Mouse (Mus musculus) neural tube, embryonic 11.5 days (tissue): ENCODE results near the gene H1foo. TPM values are rescaled to one million over a fixed set of nuclear protein-coding genes. Genes with fewer than 3 reads are reported as not detected.

ENCODE experiments used
- ATAC-seq: fragments of 200-750 bp; cut with Nextera tagmentation; 2 replicates; pipeline ENCODE4 v1.8.0; 2017; ENCODE audit warnings: moderate number of reproducible peaks, mild to moderate bottlenecking, moderate TSS enrichment, moderate library complexity; ENCODE audit not compliant: insufficient read depth, low FRiP score, low TSS enrichment
- DNase-seq: peaks from one replicate; pipeline ENCODE4 v3.0.0-alpha.2; 2015; ENCODE audit warnings: low spot score
- H3K27ac ChIP-seq: fragments of 300-500 bp; sonication (generic); 2 replicates; pipeline ENCODE4 v1.5.1; 2014; ENCODE audit warnings: low read depth, mild to moderate bottlenecking, low read length
- H3K27me3 ChIP-seq: fragments of 300-500 bp; sonication (generic); 2 replicates; pipeline ENCODE4 v1.6.1; 2014; ENCODE audit warnings: mild to moderate bottlenecking, low read length, mixed read lengths; ENCODE audit not compliant: control insufficient read depth, insufficient read depth
- H3K36me3 ChIP-seq: fragments of 300-500 bp; sonication (generic); 2 replicates; pipeline ENCODE4 v1.6.1; 2014; ENCODE audit warnings: mild to moderate bottlenecking, low read length, moderate library complexity, mixed read lengths; ENCODE audit not compliant: control insufficient read depth, insufficient read depth
- H3K4me1 ChIP-seq: fragments of 300-500 bp; sonication (generic); 2 replicates; pipeline ENCODE4 v1.6.1; 2014; ENCODE audit warnings: low read length, mixed read lengths; ENCODE audit not compliant: control insufficient read depth, insufficient read depth
- H3K4me2 ChIP-seq: fragments of 300-500 bp; sonication (generic); 2 replicates; pipeline ENCODE4 v1.6.1; 2014; ENCODE audit warnings: low read depth, mild to moderate bottlenecking, moderate library complexity
- H3K4me3 ChIP-seq: fragments of 300-500 bp; sonication (generic); 2 replicates; pipeline ENCODE4 v1.5.1; 2014; ENCODE audit warnings: low read depth, low read length
- H3K9ac ChIP-seq: fragments of 300-500 bp; sonication (generic); 2 replicates; pipeline ENCODE4 v1.6.1; 2014; ENCODE audit warnings: mild to moderate bottlenecking, low read length
- H3K9me3 ChIP-seq: fragments of 300-500 bp; sonication (generic); 2 replicates; pipeline ENCODE4 v1.6.1; 2016; ENCODE audit warnings: low read length; ENCODE audit not compliant: control insufficient read depth
- WGBS: fragments of 180-500 bp; shearing (Covaris S2); extraction: QIAGEN DNeasy Blood & Tissue Kit; methylation state at CpG from one replicate; pipeline ENCODE4 v1.1.7; 2014; 5-methylcytosine and 5-hydroxymethylcytosine counted together
- polyA plus RNA-seq: library from polyadenylated mRNA; unstranded; fragments of >200 nt; fragmentation: Nextera tagmentation; extraction: Ambion mirVana; gene quantifications from 2 replicates; pipeline ENCODE4 v1.2.1, GENCODE M21; 2014

The H1foo gene
- polyA plus RNA-seq, 1 experiment from 2014 or later = not detected

- no peaks in the 10 kb centered on the region for H3K9me3 ChIP-seq
- H3K27ac ChIP-seq = no peak overlapping the region
- ATAC-seq (no peak), DNase-seq (no peak)
- peaks cover 24% of the 10 kb centered on the region for H3K27me3 ChIP-seq
- H3K4me3 ChIP-seq = no peak overlapping the region
- H3K9ac ChIP-seq = no peak overlapping the region
- peaks cover 24% of the 10 kb centered on the region for H3K4me1 ChIP-seq
- H3K36me3 ChIP-seq = no peaks in the 10 kb centered on the region
- H3K4me2 ChIP-seq = no peak overlapping the region
- WGBS = 59% methylated on average over 4 of the region's 4 CpGs
Measured at GRCm38 (mm10) chr6:115995531-115995941, 50.8 kb downstream of the H1foo start.

- H3K27me3 ChIP-seq = peaks cover 24% of the 10 kb centered on the region
- peaks cover 21% of the 10 kb centered on the region for H3K4me1 ChIP-seq
- no peak overlapping the region for H3K4me2 ChIP-seq
- DNase-seq = no peak
- H3K27ac ChIP-seq = no peak overlapping the region; the same call in 1 of the 2 replicates
- H3K9me3 ChIP-seq = no peaks in the 10 kb centered on the region
- WGBS = 36% methylated on average over 6 of the region's 6 CpGs
- H3K9ac ChIP-seq = no peak overlapping the region
- H3K4me3 ChIP-seq = no peak overlapping the region
- ATAC-seq = no peak
- no peaks in the 10 kb centered on the region for H3K36me3 ChIP-seq
Measured at GRCm38 (mm10) chr6:115996171-115996851, 51.6 kb downstream of the H1foo start.

- Histone ChIP-seq H3K9ac (no peak overlapping the region), H3K27ac (no peak overlapping the region), H3K4me2 (no peak overlapping the region), H3K9me3 (no peaks in the 10 kb centered on the region), H3K27me3 (peaks cover 18% of the 10 kb centered on the region), H3K4me3 (no peak overlapping the region), H3K4me1 (peaks cover 16% of the 10 kb centered on the region), H3K36me3 (no peaks in the 10 kb centered on the region)
- DNase-seq = no peak
- no peak for ATAC-seq
- 33% methylated on average over 3 of the region's 3 CpGs for WGBS
Measured at GRCm38 (mm10) chr6:115997726-115998311, 53.1 kb downstream of the H1foo start.

GRCm38 (mm10) chr6:115998758-115999157 is 54.0 kb downstream of the H1foo start:
- Histone ChIP-seq H3K4me1 (peaks cover 11% of the 10 kb centered on the region), H3K27ac (no peak overlapping the region), H3K4me3 (no peak overlapping the region), H3K9me3 (no peaks in the 10 kb centered on the region), H3K27me3 (peaks cover 9% of the 10 kb centered on the region), H3K9ac (no peak overlapping the region), H3K4me2 (no peak overlapping the region), H3K36me3 (no peaks in the 10 kb centered on the region)
- no peak for DNase-seq
- WGBS = 71% methylated on average over 7 of the region's 7 CpGs
- no peak for ATAC-seq

GRCm38 (mm10) chr6:115999227-115999626 is 54.5 kb downstream of the H1foo start:
- Histone ChIP-seq H3K9me3 (no peaks in the 10 kb centered on the region), H3K4me3 (no peak overlapping the region), H3K27me3 (peaks cover 4% of the 10 kb centered on the region), H3K27ac (no peak overlapping the region), H3K9ac (no peak overlapping the region), H3K4me2 (no peak overlapping the region), H3K4me1 (peaks cover 7% of the 10 kb centered on the region; the same call in 1 of the 2 replicates), H3K36me3 (no peaks in the 10 kb centered on the region)
- 68% methylated on average over 2 of the region's 2 CpGs for WGBS
- DNase-seq (no peak), ATAC-seq (no peak)

Other genes starting within 250 kb of the H1foo start
- gene Tmem40, start 182.5 kb upstream of the H1foo start, polyA plus RNA-seq = 2.0 and 2.3 TPM in 2 replicates
- 37.7 and 37.9 TPM in 2 replicates for gene Cand2, start 170.4 kb upstream of the H1foo start, polyA plus RNA-seq
- gene Rpl32, start 136.2 kb upstream of the H1foo start, polyA plus RNA-seq = 1,610 and 1,750 TPM in 2 replicates
- gene Efcab12, start 106.5 kb upstream of the H1foo start, polyA plus RNA-seq = 0.80 and 1.4 TPM in 2 replicates
- gene Mbd4, start 91.6 kb upstream of the H1foo start, polyA plus RNA-seq = 19.7 and 20.8 TPM in 2 replicates
- gene Ift122, start 91.5 kb upstream of the H1foo start, polyA plus RNA-seq = 24.4 and 31.6 TPM in 2 replicates
- not detected in 2 replicates for gene Rho, start 13.2 kb upstream of the H1foo start, polyA plus RNA-seq
- 23.8 and 28.7 TPM in 2 replicates for gene Plxnd1, start 50.1 kb downstream of the H1foo start, polyA plus RNA-seq
- 18.6 and 19.8 TPM in 2 replicates for gene Tmcc1, start 248.5 kb downstream of the H1foo start, polyA plus RNA-seq